Mouse (Mus musculus): ENCODE measurements around the gene Gng8. TPM values are rescaled to one million over a fixed set of nuclear protein-coding genes. Genes with fewer than 3 reads are reported as not detected.

Gene Gng8
- polyA plus RNA-seq, 1 experiment from 2014 or later, result 0.78 TPM

GRCm38 (mm10) chr7:16895000-16895399 lies 3.4 kb downstream of the Gng8 start:
- ATAC-seq (ENCODE audit: low FRiP score), result peak; percentile 7
- Histone ChIP-seq H3K4me3 (replicated peaks; ENCODE audit: low read length) (peak overlapping the region; percentile 15; the same call in 1 of the 2 replicates), H3K36me3 (replicated peaks; ENCODE audit: control insufficient read depth, insufficient read depth) (no peaks in the 10 kb centered on the region), H3K9ac (peak overlapping the region; percentile 20; the same call in 1 of the 2 replicates), H3K4me1 (replicated peaks; ENCODE audit: control insufficient read depth, insufficient read depth, low read length) (peaks cover 15% of the 10 kb centered on the region), H3K9me3 (ENCODE audit: control insufficient read depth, low read length) (no peaks in the 10 kb centered on the region), H3K27ac (0 out of 2 replicates have a peak overlapping the region, but pooled peaks have one; percentile 32), H3K4me2 (replicated peaks) (peak overlapping the region; percentile 48), H3K27me3 (ENCODE audit: control insufficient read depth, insufficient read depth, low read length) (peaks cover 17% of the 10 kb centered on the region)
- peak; percentile 75 for DNase-seq (ENCODE audit: low spot score)
- 2% methylated on average over 24 of the region's 24 CpGs for WGBS

- peak overlapping the region; percentile 48 for H3K4me2 ChIP-seq (replicated peaks)
- H3K9ac ChIP-seq, result 0 out of 2 replicates have a peak overlapping the region, but pooled peaks have one; percentile 20
- no peak overlapping the region for H3K27ac ChIP-seq
- H3K27me3 ChIP-seq (ENCODE audit: control insufficient read depth, insufficient read depth, low read length), result peaks cover 17% of the 10 kb centered on the region
- DNase-seq (ENCODE audit: low spot score) (no peak), ATAC-seq (ENCODE audit: low FRiP score) (no peak)
- no peaks in the 10 kb centered on the region for H3K36me3 ChIP-seq (replicated peaks; ENCODE audit: control insufficient read depth, insufficient read depth)
- peak overlapping the region; percentile 15; the same call in 1 of the 2 replicates for H3K4me3 ChIP-seq (replicated peaks; ENCODE audit: low read length)
- no peaks in the 10 kb centered on the region for H3K9me3 ChIP-seq (ENCODE audit: control insufficient read depth, low read length)
- peaks cover 17% of the 10 kb centered on the region for H3K4me1 ChIP-seq (replicated peaks; ENCODE audit: control insufficient read depth, insufficient read depth, low read length)
- 27% methylated on average over 10 of the region's 10 CpGs for WGBS
Observed at GRCm38 (mm10) chr7:16895511-16895910, 3.9 kb downstream of the Gng8 start.

GRCm38 (mm10) chr7:16900526-16900925 lies 8.9 kb downstream of the Gng8 start:
- peaks cover under 1% of the 10 kb centered on the region; the same call in 1 of the 2 replicates for H3K27me3 ChIP-seq (ENCODE audit: control insufficient read depth, insufficient read depth, low read length)
- ATAC-seq (ENCODE audit: low FRiP score) (peak; percentile 21; the same call in 1 of the 2 replicates), DNase-seq (ENCODE audit: low spot score) (no peak)
- H3K27ac ChIP-seq, result no peak overlapping the region
- no peak overlapping the region for H3K4me3 ChIP-seq (replicated peaks; ENCODE audit: low read length)
- 22% methylated on average over 5 of the region's 5 CpGs for WGBS
- H3K4me2 ChIP-seq (replicated peaks), result no peak overlapping the region
- H3K36me3 ChIP-seq (replicated peaks; ENCODE audit: control insufficient read depth, insufficient read depth), result no peaks in the 10 kb centered on the region
- no peak overlapping the region for H3K9ac ChIP-seq
- H3K9me3 ChIP-seq (ENCODE audit: control insufficient read depth, low read length), result no peaks in the 10 kb centered on the region
- peaks cover 10% of the 10 kb centered on the region; the same call in 1 of the 2 replicates for H3K4me1 ChIP-seq (replicated peaks; ENCODE audit: control insufficient read depth, insufficient read depth, low read length)

GRCm38 (mm10) chr7:16903439-16903955 lies 11.9 kb downstream of the Gng8 start:
- H3K4me3 ChIP-seq (replicated peaks; ENCODE audit: low read length), result no peak overlapping the region
- 74% methylated on average over 2 of the region's 2 CpGs for WGBS
- H3K9me3 ChIP-seq (ENCODE audit: control insufficient read depth, low read length), result no peaks in the 10 kb centered on the region
- ATAC-seq (ENCODE audit: low FRiP score) (no peak), DNase-seq (ENCODE audit: low spot score) (no peak)
- H3K27ac ChIP-seq, result no peak overlapping the region
- no peak overlapping the region for H3K9ac ChIP-seq
- H3K4me1 ChIP-seq (replicated peaks; ENCODE audit: control insufficient read depth, insufficient read depth, low read length), result peaks cover 12% of the 10 kb centered on the region; the same call in 1 of the 2 replicates
- H3K4me2 ChIP-seq (replicated peaks), result no peak overlapping the region
- H3K27me3 ChIP-seq (ENCODE audit: control insufficient read depth, insufficient read depth, low read length), result no peaks in the 10 kb centered on the region
- no peaks in the 10 kb centered on the region for H3K36me3 ChIP-seq (replicated peaks; ENCODE audit: control insufficient read depth, insufficient read depth)

- H3K27ac ChIP-seq, result no peak overlapping the region
- no peak overlapping the region for H3K9ac ChIP-seq
- H3K4me3 ChIP-seq (replicated peaks; ENCODE audit: low read length), result no peak overlapping the region
- no peaks in the 10 kb centered on the region for H3K9me3 ChIP-seq (ENCODE audit: control insufficient read depth, low read length)
- H3K27me3 ChIP-seq (ENCODE audit: control insufficient read depth, insufficient read depth, low read length), result no peaks in the 10 kb centered on the region
- DNase-seq (ENCODE audit: low spot score) (no peak), ATAC-seq (ENCODE audit: low FRiP score) (no peak)
- H3K4me1 ChIP-seq (replicated peaks; ENCODE audit: control insufficient read depth, insufficient read depth, low read length), result peaks cover 12% of the 10 kb centered on the region; the same call in 1 of the 2 replicates
- no peaks in the 10 kb centered on the region for H3K36me3 ChIP-seq (replicated peaks; ENCODE audit: control insufficient read depth, insufficient read depth)
- H3K4me2 ChIP-seq (replicated peaks), result no peak overlapping the region
- 37% methylated on average over 8 of the region's 10 CpGs for WGBS
Observed at GRCm38 (mm10) chr7:16904120-16904675, 12.6 kb downstream of the Gng8 start.

- H3K27ac ChIP-seq, result no peak overlapping the region
- H3K4me3 ChIP-seq (replicated peaks; ENCODE audit: low read length), result no peak overlapping the region
- no peaks in the 10 kb centered on the region for H3K27me3 ChIP-seq (ENCODE audit: control insufficient read depth, insufficient read depth, low read length)
- ATAC-seq (ENCODE audit: low FRiP score) (no peak), DNase-seq (ENCODE audit: low spot score) (no peak)
- no peaks in the 10 kb centered on the region for H3K9me3 ChIP-seq (ENCODE audit: control insufficient read depth, low read length)
- WGBS, result 55% methylated on average over 9 of the region's 9 CpGs
- no peak overlapping the region for H3K4me2 ChIP-seq (replicated peaks)
- H3K9ac ChIP-seq, result no peak overlapping the region
- H3K4me1 ChIP-seq (replicated peaks; ENCODE audit: control insufficient read depth, insufficient read depth, low read length), result peaks cover 9% of the 10 kb centered on the region; the same call in 1 of the 2 replicates
- no peaks in the 10 kb centered on the region for H3K36me3 ChIP-seq (replicated peaks; ENCODE audit: control insufficient read depth, insufficient read depth)
Observed at GRCm38 (mm10) chr7:16905491-16906021, 14.0 kb downstream of the Gng8 start.

- WGBS, result 8% methylated on average over 6 of the region's 6 CpGs
- Histone ChIP-seq H3K27me3 (ENCODE audit: control insufficient read depth, insufficient read depth, low read length) (no peaks in the 10 kb centered on the region), H3K4me3 (replicated peaks; ENCODE audit: low read length) (no peak within 1 kb of the TSS), H3K9me3 (ENCODE audit: control insufficient read depth, low read length) (no peaks in the 10 kb centered on the region), H3K36me3 (replicated peaks; ENCODE audit: control insufficient read depth, insufficient read depth) (no peaks in the 10 kb centered on the region), H3K4me2 (replicated peaks) (no peak within 1 kb of the TSS), H3K9ac (no peak within 1 kb of the TSS), H3K4me1 (replicated peaks; ENCODE audit: control insufficient read depth, insufficient read depth, low read length) (peaks cover 7% of the 10 kb centered on the region; the same call in 1 of the 2 replicates), H3K27ac (no peak within 1 kb of the TSS)
- ATAC-seq (ENCODE audit: low FRiP score), result no peak
- DNase-seq (ENCODE audit: low spot score), result no peak
Observed at GRCm38 (mm10) chr7:16906281-16906680, 14.7 kb downstream of the Gng8 start, which contains the start of gene Ptgir. TSS of gene Ptgir (plus strand) at chr7:16906490.

GRCm38 (mm10) chr7:16906889-16907559 lies 15.4 kb downstream of the Gng8 start:
- no peaks in the 10 kb centered on the region for H3K36me3 ChIP-seq (replicated peaks; ENCODE audit: control insufficient read depth, insufficient read depth)
- DNase-seq (ENCODE audit: low spot score) (no peak), ATAC-seq (ENCODE audit: low FRiP score) (no peak)
- H3K9ac ChIP-seq, result no peak overlapping the region
- peaks cover 5% of the 10 kb centered on the region; the same call in 1 of the 2 replicates for H3K4me1 ChIP-seq (replicated peaks; ENCODE audit: control insufficient read depth, insufficient read depth, low read length)
- no peaks in the 10 kb centered on the region for H3K9me3 ChIP-seq (ENCODE audit: control insufficient read depth, low read length)
- no peaks in the 10 kb centered on the region for H3K27me3 ChIP-seq (ENCODE audit: control insufficient read depth, insufficient read depth, low read length)
- H3K4me2 ChIP-seq (replicated peaks), result no peak overlapping the region
- H3K4me3 ChIP-seq (replicated peaks; ENCODE audit: low read length), result no peak overlapping the region
- 90% methylated on average over 41 of the region's 41 CpGs for WGBS
- no peak overlapping the region for H3K27ac ChIP-seq

- 0 out of 2 replicates have a peak, but pooled peaks cover 2% of the 10 kb centered on the region for H3K36me3 ChIP-seq (replicated peaks; ENCODE audit: control insufficient read depth, insufficient read depth)
- no peak for ATAC-seq (ENCODE audit: low FRiP score)
- DNase-seq (ENCODE audit: low spot score), result no peak
- no peak overlapping the region for H3K4me2 ChIP-seq (replicated peaks)
- no peak overlapping the region for H3K27ac ChIP-seq
- H3K9ac ChIP-seq, result no peak overlapping the region
- 79% methylated on average over 7 of the region's 7 CpGs for WGBS
- H3K27me3 ChIP-seq (ENCODE audit: control insufficient read depth, insufficient read depth, low read length), result no peaks in the 10 kb centered on the region
- no peaks in the 10 kb centered on the region for H3K9me3 ChIP-seq (ENCODE audit: control insufficient read depth, low read length)
- peaks cover 3% of the 10 kb centered on the region; the same call in 1 of the 2 replicates for H3K4me1 ChIP-seq (replicated peaks; ENCODE audit: control insufficient read depth, insufficient read depth, low read length)
- H3K4me3 ChIP-seq (replicated peaks; ENCODE audit: low read length), result no peak overlapping the region
Observed at GRCm38 (mm10) chr7:16907842-16908241, 16.3 kb downstream of the Gng8 start.

All from hindbrain, embryonic 14.5 days (tissue).